11 mouse cellular contexts compared by ENCODE assay signal in genomic region chr14:68197470-68197800, GRCm38 (mm10).
A peak's percentile ranks its signal among the peaks of the same experiment; 100 is the strongest.
DNase-seq lines count a peak whose midpoint lies in the region; ATAC-seq and TF ChIP-seq lines count a peak whose summit lies in the region.
"Had no signal": no experiment of that assay in that cellular context is flagged by ENCODE, and none has a peak within 500 bp of the region (broad histone marks: within the 10 kb centered on the region; RNA-seq: fewer than 3 reads in every experiment).

No protein-coding gene starts in this region.

- H3K4me3 ChIP-seq in liver, embryonic 11.5 days (ENCODE audit: low read depth, low read length), result no peak overlapping the region
- H3K4me3 ChIP-seq in embryonic facial prominence, embryonic 14.5 days (ENCODE audit: low read depth, low read length), result no peak overlapping the region
- H3K4me3 ChIP-seq in hindbrain, postnatal 0 days (ENCODE audit: low read length), result no peak overlapping the region
- H3K4me3 ChIP-seq in neural tube, embryonic 15.5 days (replicated peaks), result no peak overlapping the region
- no peak overlapping the region for H3K4me3 ChIP-seq in thymus, adult 2 months (ENCODE audit: control insufficient read depth, insufficient read depth, low read length)
- H3K4me3 ChIP-seq: myocyte; stomach, embryonic 15.5 days had no signal

- no peaks in the 10 kb centered on the region for H3K27me3 ChIP-seq in liver, embryonic 11.5 days (replicated peaks; ENCODE audit: control insufficient read depth, insufficient read depth, low read length)
- H3K27me3 ChIP-seq in embryonic facial prominence, embryonic 14.5 days (replicated peaks; ENCODE audit: control insufficient read depth, insufficient read depth, low read length), result no peaks in the 10 kb centered on the region
- H3K27me3 ChIP-seq in hindbrain, postnatal 0 days (ENCODE audit: insufficient read depth, low read length), result no peaks in the 10 kb centered on the region
- no peaks in the 10 kb centered on the region for H3K27me3 ChIP-seq in neural tube, embryonic 15.5 days (replicated peaks)
- H3K27me3 ChIP-seq in thymus, adult 2 months (ENCODE audit: control insufficient read depth, insufficient read depth, low read length), result no peaks in the 10 kb centered on the region
- H3K27me3 ChIP-seq: stomach, embryonic 15.5 days had no signal

- WGBS in liver, embryonic 11.5 days, result 18% methylated on average over 13 of the region's 13 CpGs
- WGBS in embryonic facial prominence, embryonic 14.5 days, result 12% methylated on average over 11 of the region's 13 CpGs
- WGBS in hindbrain, postnatal 0 days, result 18% methylated on average over 13 of the region's 13 CpGs
- WGBS in neural tube, embryonic 15.5 days, result 2% methylated on average over 13 of the region's 13 CpGs
- 25% methylated on average over 13 of the region's 13 CpGs for WGBS in thymus, adult 2 months

- no peak overlapping the region for H3K9ac ChIP-seq in liver, embryonic 11.5 days (ENCODE audit: low read depth, low read length)
- H3K9ac ChIP-seq in embryonic facial prominence, embryonic 14.5 days (ENCODE audit: low read depth, low read length), result no peak overlapping the region
- no peak overlapping the region for H3K9ac ChIP-seq in hindbrain, postnatal 0 days (replicated peaks; ENCODE audit: low read length)
- no peak overlapping the region for H3K9ac ChIP-seq in neural tube, embryonic 15.5 days (replicated peaks)
- H3K9ac ChIP-seq: stomach, embryonic 15.5 days had no signal

- H3K9me3 ChIP-seq in liver, embryonic 11.5 days (ENCODE audit: control insufficient read depth, low read length), result no peaks in the 10 kb centered on the region
- no peaks in the 10 kb centered on the region for H3K9me3 ChIP-seq in embryonic facial prominence, embryonic 14.5 days (ENCODE audit: control insufficient read depth, low read length)
- no peaks in the 10 kb centered on the region for H3K9me3 ChIP-seq in hindbrain, postnatal 0 days (ENCODE audit: low read length)
- no peaks in the 10 kb centered on the region for H3K9me3 ChIP-seq in neural tube, embryonic 15.5 days (replicated peaks)
- H3K9me3 ChIP-seq: stomach, embryonic 15.5 days had no signal

- H3K27ac ChIP-seq in liver, embryonic 11.5 days (ENCODE audit: low read depth, low read length), result no peak overlapping the region
- no peak overlapping the region for H3K27ac ChIP-seq in embryonic facial prominence, embryonic 14.5 days (replicated peaks; ENCODE audit: low read depth, low read length)
- no peak overlapping the region for H3K27ac ChIP-seq in hindbrain, postnatal 0 days
- peak overlapping the region; percentile 37; the same call in 1 of the 2 replicates for H3K27ac ChIP-seq in neural tube, embryonic 15.5 days (replicated peaks)
- H3K27ac ChIP-seq in thymus, adult 2 months (ENCODE audit: control insufficient read depth, insufficient read depth, low read length), result no peak overlapping the region
- H3K27ac ChIP-seq: stomach, embryonic 15.5 days had no signal

- H3K4me1 ChIP-seq in liver, embryonic 11.5 days (replicated peaks; ENCODE audit: control insufficient read depth, insufficient read depth, low read length), result no peaks in the 10 kb centered on the region
- H3K4me1 ChIP-seq in embryonic facial prominence, embryonic 14.5 days (ENCODE audit: control insufficient read depth, insufficient read depth, low read length), result 0 out of 2 replicates have a peak, but pooled peaks cover 5% of the 10 kb centered on the region
- H3K4me1 ChIP-seq in hindbrain, postnatal 0 days (ENCODE audit: insufficient read depth, low read length), result no peaks in the 10 kb centered on the region; the same call in 1 of the 2 replicates
- peaks cover 22% of the 10 kb centered on the region for H3K4me1 ChIP-seq in neural tube, embryonic 15.5 days
- no peaks in the 10 kb centered on the region for H3K4me1 ChIP-seq in thymus, adult 2 months (replicated peaks; ENCODE audit: control insufficient read depth, insufficient read depth, low read length)
- H3K4me1 ChIP-seq: stomach, embryonic 15.5 days had no signal

- no peaks in the 10 kb centered on the region for H3K36me3 ChIP-seq in liver, embryonic 11.5 days (ENCODE audit: control insufficient read depth, insufficient read depth, low read length)
- H3K36me3 ChIP-seq in embryonic facial prominence, embryonic 14.5 days (ENCODE audit: control insufficient read depth, insufficient read depth, low read length), result no peaks in the 10 kb centered on the region
- no peaks in the 10 kb centered on the region for H3K36me3 ChIP-seq in hindbrain, postnatal 0 days (ENCODE audit: insufficient read depth, low read length)
- no peaks in the 10 kb centered on the region for H3K36me3 ChIP-seq in neural tube, embryonic 15.5 days
- no peaks in the 10 kb centered on the region for H3K36me3 ChIP-seq in thymus, adult 2 months (ENCODE audit: control insufficient read depth, insufficient read depth, low read length)
- H3K36me3 ChIP-seq: stomach, embryonic 15.5 days had no signal

- H3K4me2 ChIP-seq in liver, embryonic 11.5 days, result no peak overlapping the region
- H3K4me2 ChIP-seq in embryonic facial prominence, embryonic 14.5 days (ENCODE audit: low read depth, low read length), result peak overlapping the region; percentile 32; the same call in 1 of the 2 replicates
- H3K4me2 ChIP-seq in hindbrain, postnatal 0 days (ENCODE audit: low read depth, low read length), result peak overlapping the region; percentile 11; the same call in 1 of the 2 replicates
- H3K4me2 ChIP-seq in neural tube, embryonic 15.5 days, result peak overlapping the region; percentile 41
- H3K4me2 ChIP-seq: stomach, embryonic 15.5 days had no signal

- ATAC-seq in liver, embryonic 11.5 days (replicated peaks; ENCODE audit: low FRiP score), result no peak
- ATAC-seq in embryonic facial prominence, embryonic 14.5 days (ENCODE audit: low read depth), result peak; percentile 81
- peak; percentile 68 for ATAC-seq in hindbrain, postnatal 0 days
- peak; percentile 78 for ATAC-seq in neural tube, embryonic 15.5 days (ENCODE audit: low FRiP score)
- ATAC-seq: Patski had no signal

- DNase-seq in liver, result peak; percentile 5
- DNase-seq in liver, embryonic 11.5 days (ENCODE audit: low spot score), result no peak
- peak; percentile 57 for DNase-seq in embryonic facial prominence, embryonic 14.5 days (ENCODE audit: low spot score)
- peak; percentile 49 for DNase-seq in hindbrain, postnatal 0 days (ENCODE audit: low spot score)
- no peak for DNase-seq in gastrocnemius, postnatal 36 days
- DNase-seq in thymus, adult 2 months, result no peak
- DNase-seq: cerebellum, adult 9-10 months had no signal

- TF ChIP-seq POLR2A in thymus, adult 2 months (IDR thresholded peaks at IDR 0.05; ENCODE audit: control insufficient read depth, extremely low read depth, insufficient read depth, low read length, poor library complexity), result no peak

- no peak for TF ChIP-seq CTCF in hindbrain, postnatal 0 days (IDR thresholded peaks at IDR 0.05; ENCODE audit: low read depth)
- no peak for TF ChIP-seq CTCF in thymus, adult 2 months (IDR thresholded peaks at IDR 0.05; ENCODE audit: borderline replicate concordance, control insufficient read depth, extremely low read depth, insufficient read depth, low read length, poor library complexity)

- intact Hi-C loops in gastrocnemius, postnatal 36 days (cut with DNase I), result no loop called here

Comparison
In these comparisons a context has a peak if more than half of its experiments do, and no peak if none do; other contexts are left out.
1. DNase-seq: peak in liver (single experiment), embryonic facial prominence, embryonic 14.5 days (single experiment) and hindbrain, postnatal 0 days (single experiment); none in liver, embryonic 11.5 days (single experiment), gastrocnemius, postnatal 36 days (0 of 2) and thymus, adult 2 months (single experiment).